Mouse (Mus musculus) kidney, adult 10 weeks (tissue): ENCODE measurements around the gene Akirin2. TPM values are rescaled to one million over a fixed set of nuclear protein-coding genes. Genes with fewer than 3 reads are reported as not detected.

ENCODE experiments used
- polyA plus RNA-seq: library from polyadenylated mRNA; stranded (reverse); fragments of 350-450 nt; fragmentation: Illumina TruSeq; extraction: RNeasy Lipid Tissue Mini Kit (QIAGEN cat#74804); gene quantifications from one replicate; pipeline ENCODE4 v1.2.3, GENCODE M21; 2014; ENCODE audit warnings: low read depth, low replicate concordance

Gene Akirin2
- 162 TPM for polyA plus RNA-seq

GRCm38 (mm10) chr4:34550748-34551097 is at the start of gene Akirin2:
Akirin2 (plus strand) TSS chr4:34550937.

DNA sequence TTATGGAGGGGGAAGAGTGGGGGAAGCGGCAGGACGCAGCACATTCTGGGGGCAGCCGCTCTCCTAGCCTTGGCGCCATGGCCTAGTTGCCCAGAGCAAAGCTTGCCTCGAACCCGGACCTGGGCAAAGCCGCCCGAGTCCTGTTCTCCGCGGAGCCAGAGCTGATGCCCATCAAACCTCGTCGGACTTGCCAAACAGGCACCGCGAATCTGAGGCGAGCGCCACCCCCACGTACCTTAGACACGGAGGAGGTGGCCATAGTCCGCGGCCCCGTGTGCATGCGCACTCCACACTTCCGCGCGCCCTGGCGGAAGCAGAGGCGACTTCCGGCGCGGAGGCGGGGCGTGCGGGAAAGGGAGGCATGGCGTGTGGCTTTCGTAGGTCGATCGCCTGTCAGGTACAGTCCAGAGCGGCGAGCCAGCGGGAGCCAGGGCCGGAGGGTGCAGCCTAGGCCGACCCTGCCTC is 63.9 kb downstream of the Akirin2 start, which contains the start of the genes Orc3 and Rars2:
TSS of gene Orc3 (minus strand) at position 315 of the 465 bp plus-strand sequence.
TSS of gene Rars2 (plus strand) at position 328 of the 465 bp plus-strand sequence.

Other genes starting within 250 kb of the Akirin2 start
- gene Orc3, start 64.0 kb downstream of the Akirin2 start, polyA plus RNA-seq, result 101 TPM
- 87.6 TPM for gene Rars2, start 64.0 kb downstream of the Akirin2 start, polyA plus RNA-seq
- 109 TPM for gene Slc35a1, start 136.5 kb downstream of the Akirin2 start, polyA plus RNA-seq
- not detected for gene Cfap206, start 179.3 kb downstream of the Akirin2 start, polyA plus RNA-seq
- gene Gm136, start 205.3 kb downstream of the Akirin2 start, polyA plus RNA-seq, result not detected
- gene Smim8, start 227.5 kb downstream of the Akirin2 start, polyA plus RNA-seq, result 164 TPM